Mouse (Mus musculus): ENCODE results near the gene Rab11a. TPM values are rescaled to one million over a fixed set of nuclear protein-coding genes. Genes with fewer than 3 reads are reported as not detected.

Gene Rab11a
- 110 and 121 TPM in 2 replicates for polyA plus RNA-seq (2012; rRNA removed)

GRCm38 (mm10) chr9:64737406-64738201 is at the start of gene Rab11a:
Gene Rab11a, minus strand, starts transcription at chr9:64737758.

Other genes with a start within 250 kb of the Rab11a start
- gene Dennd4a, start 73.6 kb upstream of the Rab11a start, polyA plus RNA-seq (2012; rRNA removed), result 25.2 and 30.2 TPM in 2 replicates
- gene Slc24a1, start 213.8 kb upstream of the Rab11a start, polyA plus RNA-seq (2012; rRNA removed), result 0.03 and 0.10 TPM in 2 replicates
- 10.0 and 10.8 TPM in 2 replicates for gene Ints14, start 223.1 kb upstream of the Rab11a start, polyA plus RNA-seq (2012; rRNA removed)

Data from liver, embryonic 18 days (tissue).